Mouse (Mus musculus) liver, adult 2 months (tissue): ENCODE measurements around the gene Med15.

Experiments
- CTCF ChIP-seq: fragments of 200-500 bp; IDR thresholded peaks from 2 replicates; pipeline ENCODE4 v1.5.1; 2011; ENCODE audit warnings: low read depth, low read length, control low read depth
- POLR2A ChIP-seq: fragments of 200-500 bp; IDR thresholded peaks from 2 replicates; pipeline ENCODE4 v1.6.1; 2011; ENCODE audit warnings: low read length, control low read depth; ENCODE audit not compliant: insufficient read depth; ENCODE audit errors: extremely low read depth

DNA sequence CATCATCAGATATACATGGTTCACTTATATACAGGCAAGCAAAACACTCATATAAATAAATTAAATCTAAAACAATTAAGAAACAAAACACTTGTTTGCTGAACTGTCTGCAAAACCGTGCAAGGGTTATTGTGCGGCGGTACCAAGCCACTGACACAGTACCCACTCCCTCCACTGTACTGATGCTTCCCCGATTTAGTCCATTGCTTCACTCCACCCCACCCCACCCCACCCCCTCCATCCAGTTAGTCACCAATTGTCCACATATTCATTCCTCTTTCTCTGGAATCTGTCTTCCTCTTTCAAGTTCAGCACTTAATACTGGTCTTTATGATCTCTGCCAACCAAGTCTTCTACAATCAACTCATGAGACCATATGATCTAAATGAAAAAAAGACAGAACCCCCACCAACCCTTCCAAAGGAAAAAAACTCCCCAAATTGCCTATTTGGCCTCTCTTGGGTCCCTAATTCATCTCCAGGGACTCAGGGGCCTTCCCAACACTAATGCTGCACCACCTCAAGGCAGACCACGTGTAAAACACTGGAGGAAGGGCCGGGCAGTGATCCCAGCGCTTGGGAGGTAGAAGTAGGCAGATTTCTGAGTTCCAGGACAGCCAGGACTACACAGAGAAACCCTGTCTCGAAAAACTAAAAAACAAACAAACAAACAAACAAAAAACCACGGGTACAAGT is 11.4 kb downstream of the Med15 start:
- TF ChIP-seq POLR2A (no peak), CTCF (no peak)
